Mouse (Mus musculus): ENCODE data around the gene Tbc1d2. TPM values are rescaled to one million over a fixed set of nuclear protein-coding genes. Genes with fewer than 3 reads are reported as not detected.
"Not testable (repeated sequence)": the region's sequence is repeated elsewhere in the genome, so short reads cannot be mapped to it uniquely, and the experiment has no call there.

The Tbc1d2 gene
- polyA plus RNA-seq, 1 experiment from 2014 or later = 0.74 TPM

DNA sequence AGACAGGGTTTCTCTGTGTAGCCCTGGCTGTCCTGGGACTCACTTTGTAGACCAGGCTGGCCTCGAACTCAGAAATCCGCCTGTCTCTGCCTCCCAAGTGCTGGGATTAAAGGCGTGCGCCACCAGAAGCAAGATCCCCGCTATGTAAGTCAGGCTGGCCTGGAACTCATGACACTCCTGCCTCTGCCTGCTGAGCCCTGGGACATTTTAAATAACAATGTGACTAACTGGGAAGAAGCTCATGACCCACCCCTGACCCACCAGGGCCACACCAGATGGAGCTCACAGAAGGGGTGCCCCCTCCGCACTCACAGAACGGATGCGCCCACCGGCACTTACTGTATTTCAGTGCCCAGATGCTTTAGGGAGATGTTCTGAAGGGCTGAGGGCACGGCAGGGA is 12.8 kb downstream of the Tbc1d2 start:
- 93% methylated on average over 10 of the region's 10 CpGs for WGBS
- H3K4me1 ChIP-seq; H3K27me3 ChIP-seq; ATAC-seq; H3K4me3 ChIP-seq; H3K4me2 ChIP-seq; H3K36me3 ChIP-seq (ENCODE audit: poor library complexity, severe bottlenecking); H3K27ac ChIP-seq; H3K9ac ChIP-seq; H3K9me3 ChIP-seq (replicated peaks): not testable (repeated sequence)

DNA sequence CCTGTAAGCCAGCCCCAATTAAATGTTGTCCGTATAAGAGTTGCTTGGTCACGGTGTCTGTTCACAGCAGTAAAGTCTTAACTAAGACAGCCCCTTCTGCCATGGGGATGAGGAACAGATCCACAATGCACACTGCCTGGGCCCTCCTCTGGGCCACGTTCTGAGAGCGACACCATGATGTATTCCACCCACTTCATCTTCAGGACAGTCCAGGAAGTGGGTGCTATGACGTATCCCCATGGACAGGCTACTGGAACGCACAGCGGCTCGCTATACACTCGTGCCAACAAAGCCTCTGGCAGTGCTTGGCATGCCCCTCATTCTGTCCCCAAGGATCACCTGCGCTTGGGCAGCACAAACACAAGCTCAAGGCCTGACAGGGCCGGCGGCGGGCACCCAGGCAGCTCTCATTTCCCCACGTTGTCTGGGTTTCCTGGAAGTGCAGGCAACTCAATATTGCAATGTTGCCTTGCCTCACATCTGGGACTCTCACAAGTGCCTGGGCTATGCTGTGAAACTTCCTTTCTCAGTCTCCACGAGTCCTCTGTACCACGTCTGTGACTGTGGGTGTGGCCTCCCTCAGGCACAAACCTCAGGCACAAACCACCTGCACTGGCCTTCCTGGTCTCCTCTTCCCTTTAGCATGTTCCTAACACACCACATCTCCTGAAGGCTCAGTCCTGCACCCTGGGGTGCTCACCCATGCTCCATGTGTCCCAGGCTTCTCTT is 14.1 kb downstream of the Tbc1d2 start:
- no peak for ATAC-seq
- peaks cover 7% of the 10 kb centered on the region; the same call in 1 of the 2 replicates for H3K27me3 ChIP-seq
- H3K4me1 ChIP-seq = no peaks in the 10 kb centered on the region
- no peak overlapping the region for H3K9ac ChIP-seq
- 89% methylated on average over 16 of the region's 16 CpGs for WGBS
- H3K4me3 ChIP-seq = no peak overlapping the region
- H3K4me2 ChIP-seq = no peak overlapping the region
- H3K27ac ChIP-seq = no peak overlapping the region
- H3K9me3 ChIP-seq (replicated peaks) = no peaks in the 10 kb centered on the region
- H3K36me3 ChIP-seq (ENCODE audit: poor library complexity, severe bottlenecking) = no peaks in the 10 kb centered on the region

DNA sequence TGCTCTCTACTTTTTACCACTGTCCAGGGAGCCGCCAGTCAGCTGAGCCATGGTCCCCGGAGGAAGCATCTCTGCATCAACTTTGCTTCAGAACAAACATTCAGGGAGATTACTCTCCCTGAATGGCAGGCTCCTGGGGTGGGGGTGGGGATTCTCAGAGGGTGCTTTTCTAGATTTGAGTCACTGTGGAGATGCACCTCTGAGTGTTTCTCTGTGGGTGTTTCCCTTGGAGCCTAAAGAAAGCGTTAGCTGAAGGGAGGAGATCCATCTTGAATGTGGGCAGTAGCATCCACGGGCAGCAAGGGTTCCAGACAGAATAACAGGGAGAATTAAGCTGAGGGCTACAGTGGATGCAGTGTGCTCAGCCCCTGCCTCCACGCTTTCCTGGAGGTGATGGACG is 15.1 kb downstream of the Tbc1d2 start:
- WGBS = 63% methylated on average over 6 of the region's 6 CpGs
- Histone ChIP-seq H3K27me3 (peaks cover 7% of the 10 kb centered on the region; the same call in 1 of the 2 replicates), H3K36me3 (ENCODE audit: poor library complexity, severe bottlenecking) (no peaks in the 10 kb centered on the region), H3K9ac (no peak overlapping the region), H3K4me1 (no peaks in the 10 kb centered on the region), H3K9me3 (replicated peaks) (no peaks in the 10 kb centered on the region), H3K4me2 (no peak overlapping the region), H3K27ac (no peak overlapping the region), H3K4me3 (no peak overlapping the region)
- ATAC-seq = no peak

DNA sequence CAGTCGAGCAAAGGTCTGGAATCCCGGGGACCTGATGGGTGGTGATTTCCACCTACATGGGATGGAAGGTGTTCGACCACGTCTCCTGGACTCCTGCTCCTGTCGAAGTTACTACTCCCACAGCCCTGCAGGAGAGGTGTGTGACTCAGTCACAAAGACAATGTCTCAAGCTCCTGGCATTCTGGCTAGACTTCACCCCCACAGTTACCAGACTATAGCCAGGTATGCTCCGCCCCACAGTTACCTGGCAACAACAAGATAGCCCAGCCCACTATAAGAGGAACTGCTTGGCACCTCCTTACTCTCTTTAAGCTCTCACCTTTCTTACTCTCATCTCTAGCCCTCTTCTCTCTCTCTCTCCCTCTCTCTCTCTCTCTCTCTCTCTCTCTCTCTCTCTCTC is 16.4 kb downstream of the Tbc1d2 start:
- not testable (repeated sequence) for H3K9me3 ChIP-seq (replicated peaks); H3K27ac ChIP-seq; H3K9ac ChIP-seq; H3K4me1 ChIP-seq; H3K36me3 ChIP-seq (ENCODE audit: poor library complexity, severe bottlenecking); H3K4me3 ChIP-seq; ATAC-seq; H3K27me3 ChIP-seq; H3K4me2 ChIP-seq
- WGBS = 76% methylated on average over 6 of the region's 6 CpGs

DNA sequence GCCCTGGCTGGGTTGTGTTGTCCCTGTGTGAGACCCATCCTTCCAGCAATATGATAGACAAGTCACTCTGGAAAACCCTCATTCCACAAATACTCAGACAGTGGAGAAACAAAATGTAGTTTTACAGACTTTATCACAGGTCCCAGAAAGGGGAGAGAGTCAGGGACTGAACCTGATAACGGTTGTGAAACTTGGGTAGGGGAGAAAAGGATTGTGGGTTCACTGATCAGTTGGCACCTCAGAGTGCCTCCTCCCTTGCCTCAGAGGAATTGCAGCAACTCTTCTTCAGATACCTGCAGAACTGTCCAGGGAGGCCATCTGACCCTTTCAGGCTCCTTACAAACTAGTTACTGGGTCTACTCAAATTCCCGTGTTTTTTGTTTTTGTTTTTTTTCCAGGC is 17.5 kb downstream of the Tbc1d2 start:
- 75% methylated on average over 2 of the region's 2 CpGs for WGBS
- no peak overlapping the region for H3K27ac ChIP-seq
- H3K4me1 ChIP-seq = 0 out of 2 replicates have a peak, but pooled peaks cover 7% of the 10 kb centered on the region
- no peak overlapping the region for H3K4me2 ChIP-seq
- no peak overlapping the region for H3K9ac ChIP-seq
- no peaks in the 10 kb centered on the region for H3K9me3 ChIP-seq (replicated peaks)
- no peak for ATAC-seq
- H3K4me3 ChIP-seq = no peak overlapping the region
- peaks cover 7% of the 10 kb centered on the region; the same call in 1 of the 2 replicates for H3K27me3 ChIP-seq
- no peaks in the 10 kb centered on the region for H3K36me3 ChIP-seq (ENCODE audit: poor library complexity, severe bottlenecking)

DNA sequence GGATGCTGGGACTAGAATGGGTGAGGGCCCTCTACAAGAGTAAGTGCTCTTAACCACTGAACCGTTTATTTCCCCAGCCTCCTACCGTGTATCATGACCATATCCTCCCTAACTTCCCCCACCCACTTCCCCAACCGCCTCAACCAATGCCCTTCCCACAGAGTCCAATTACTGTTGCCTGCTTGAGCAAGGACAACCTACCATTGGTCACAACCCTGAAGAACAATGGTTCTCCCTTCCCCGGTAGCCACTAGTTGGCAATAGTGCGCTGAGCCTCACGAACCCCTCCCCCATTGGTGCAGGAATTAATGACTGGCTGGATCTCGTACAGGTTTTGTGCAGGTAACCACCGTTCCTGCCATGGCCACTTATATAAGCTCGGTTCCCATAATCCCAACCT is 19.6 kb downstream of the Tbc1d2 start:
- no peaks in the 10 kb centered on the region for H3K36me3 ChIP-seq (ENCODE audit: poor library complexity, severe bottlenecking)
- 0 out of 2 replicates have a peak, but pooled peaks cover 10% of the 10 kb centered on the region for H3K4me1 ChIP-seq
- H3K9me3 ChIP-seq (replicated peaks) = no peaks in the 10 kb centered on the region
- 53% methylated on average over 9 of the region's 9 CpGs for WGBS
- no peak overlapping the region for H3K9ac ChIP-seq
- no peak overlapping the region for H3K27ac ChIP-seq
- H3K4me2 ChIP-seq = no peak overlapping the region
- peaks cover 7% of the 10 kb centered on the region; the same call in 1 of the 2 replicates for H3K27me3 ChIP-seq
- no peak for ATAC-seq
- H3K4me3 ChIP-seq = no peak overlapping the region

DNA sequence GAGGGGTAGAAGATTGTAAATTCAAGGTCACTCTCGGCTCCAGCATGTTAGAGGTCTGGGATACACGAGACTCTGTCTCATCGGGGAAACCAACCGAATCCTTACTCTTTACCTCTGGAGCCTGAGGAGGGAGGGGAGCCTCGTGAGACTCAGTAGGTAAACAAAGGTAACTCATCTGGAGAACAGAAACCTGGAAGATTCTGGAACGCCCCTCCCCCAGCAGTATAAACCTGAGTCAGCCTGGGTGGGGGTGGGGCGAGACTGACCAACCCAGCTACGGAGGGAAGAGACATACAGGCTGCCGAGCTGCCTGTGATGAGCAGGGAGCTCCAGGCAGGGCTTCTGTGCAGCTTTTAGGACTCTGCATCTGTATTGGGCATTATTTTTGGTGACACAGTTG is 21.1 kb downstream of the Tbc1d2 start:
- H3K4me1 ChIP-seq = peaks cover 17% of the 10 kb centered on the region; the same call in 1 of the 2 replicates
- no peak overlapping the region for H3K4me2 ChIP-seq
- 51% methylated on average over 9 of the region's 9 CpGs for WGBS
- H3K9ac ChIP-seq = no peak overlapping the region
- ATAC-seq = no peak
- no peak overlapping the region for H3K4me3 ChIP-seq
- no peaks in the 10 kb centered on the region for H3K27me3 ChIP-seq
- no peaks in the 10 kb centered on the region for H3K9me3 ChIP-seq (replicated peaks)
- H3K27ac ChIP-seq = no peak overlapping the region
- no peaks in the 10 kb centered on the region for H3K36me3 ChIP-seq (ENCODE audit: poor library complexity, severe bottlenecking)

DNA sequence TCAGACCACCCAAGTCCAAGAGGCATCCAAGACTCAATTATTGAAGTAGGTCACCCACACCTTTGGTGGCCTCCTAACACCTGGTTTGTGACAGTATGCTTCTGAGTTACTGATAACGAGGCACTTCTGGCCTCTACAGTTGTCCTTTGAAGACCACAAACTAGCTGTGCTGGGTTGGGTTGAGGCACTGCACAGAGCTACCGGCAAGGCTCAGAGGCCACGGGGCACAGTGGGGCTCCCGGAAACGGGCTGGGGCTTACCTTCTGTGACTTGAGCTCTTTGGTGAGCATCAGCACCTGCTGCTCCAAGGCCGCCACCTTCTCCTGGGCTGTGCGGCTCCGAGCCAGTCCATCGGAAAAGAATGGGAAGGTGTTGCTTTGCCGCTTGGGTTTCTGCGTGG is 21.9 kb downstream of the Tbc1d2 start:
- Histone ChIP-seq H3K9ac (no peak overlapping the region), H3K4me2 (no peak overlapping the region), H3K27me3 (no peaks in the 10 kb centered on the region), H3K27ac (no peak overlapping the region), H3K9me3 (replicated peaks) (no peaks in the 10 kb centered on the region), H3K4me1 (peaks cover 17% of the 10 kb centered on the region; the same call in 1 of the 2 replicates), H3K36me3 (ENCODE audit: poor library complexity, severe bottlenecking) (no peaks in the 10 kb centered on the region), H3K4me3 (no peak overlapping the region)
- WGBS = 72% methylated on average over 11 of the region's 11 CpGs
- ATAC-seq = no peak

DNA sequence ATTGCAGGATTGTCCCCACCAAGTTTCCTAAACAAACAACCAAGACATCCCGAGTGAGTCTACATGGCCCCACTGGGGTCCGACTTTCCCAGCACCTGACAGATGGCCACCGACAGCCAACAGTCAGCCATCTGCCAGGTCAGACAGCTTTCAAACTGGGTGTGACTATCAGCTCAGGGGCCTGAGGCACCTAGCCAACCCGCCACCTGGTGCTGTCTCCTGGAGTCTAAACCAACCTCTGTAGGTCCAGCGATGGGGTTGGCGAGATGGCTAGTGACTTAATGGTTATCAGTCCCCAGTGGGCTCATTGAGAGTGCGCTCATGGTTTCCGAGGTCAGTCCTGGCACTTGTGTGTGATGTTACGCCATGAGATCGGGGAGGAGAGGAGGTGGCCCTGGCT is 24.9 kb downstream of the Tbc1d2 start:
- Histone ChIP-seq H3K4me2 (no peak overlapping the region), H3K9me3 (replicated peaks) (no peaks in the 10 kb centered on the region), H3K27me3 (0 out of 2 replicates have a peak, but pooled peaks cover 8% of the 10 kb centered on the region), H3K36me3 (ENCODE audit: poor library complexity, severe bottlenecking) (no peaks in the 10 kb centered on the region), H3K4me3 (no peak overlapping the region), H3K27ac (no peak overlapping the region; the same call in 1 of the 2 replicates), H3K4me1 (peaks cover 23% of the 10 kb centered on the region), H3K9ac (no peak overlapping the region)
- WGBS = 82% methylated on average over 10 of the region's 10 CpGs
- ATAC-seq = peak; percentile 51; the same call in 1 of the 2 replicates

DNA sequence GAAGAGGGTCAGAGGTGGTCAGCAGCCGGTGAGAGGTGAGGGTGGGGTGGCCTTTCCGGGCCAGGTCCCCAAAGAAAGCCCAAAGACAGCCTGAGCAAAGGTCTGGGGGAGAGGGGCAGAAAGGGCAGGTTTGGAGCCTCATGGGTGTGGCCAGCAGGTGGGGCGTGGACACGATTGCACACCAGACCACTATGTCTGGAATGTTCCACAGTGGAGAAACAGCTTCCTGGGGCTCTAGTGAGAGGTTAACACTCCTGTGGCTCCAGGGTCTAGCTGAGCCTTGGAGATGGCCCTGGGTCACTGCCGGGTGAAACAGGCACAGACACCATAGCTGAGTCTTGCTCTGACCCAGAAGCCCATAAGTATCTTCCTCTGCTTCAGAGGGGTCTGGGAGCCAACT is 27.0 kb downstream of the Tbc1d2 start:
- Histone ChIP-seq H3K9me3 (replicated peaks) (no peaks in the 10 kb centered on the region), H3K4me3 (no peak overlapping the region), H3K36me3 (ENCODE audit: poor library complexity, severe bottlenecking) (no peaks in the 10 kb centered on the region), H3K27ac (no peak overlapping the region), H3K27me3 (0 out of 2 replicates have a peak, but pooled peaks cover 8% of the 10 kb centered on the region), H3K4me2 (no peak overlapping the region), H3K9ac (no peak overlapping the region), H3K4me1 (peaks cover 19% of the 10 kb centered on the region)
- 85% methylated on average over 5 of the region's 5 CpGs for WGBS
- ATAC-seq = no peak

DNA sequence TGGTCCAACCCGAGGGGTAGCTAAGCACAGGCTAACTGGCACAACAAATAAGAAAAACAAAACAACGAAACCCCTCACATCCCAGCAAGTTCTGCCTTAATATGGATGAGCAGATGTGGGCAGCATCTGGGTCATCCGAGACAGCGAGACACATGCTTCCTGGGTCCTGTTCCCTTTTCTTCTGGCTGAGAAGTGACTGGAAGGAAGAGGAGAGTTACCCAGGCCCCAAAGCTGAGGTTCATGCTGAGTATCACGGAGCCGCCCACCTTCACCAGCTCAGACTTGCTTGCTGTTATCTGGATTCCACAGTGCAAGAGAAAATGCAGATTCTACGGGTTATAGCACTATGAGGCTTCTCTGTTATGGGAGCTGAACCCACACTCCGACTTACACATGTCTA is 29.1 kb downstream of the Tbc1d2 start:
- Histone ChIP-seq H3K27me3 (0 out of 2 replicates have a peak, but pooled peaks cover 8% of the 10 kb centered on the region), H3K9me3 (replicated peaks) (no peaks in the 10 kb centered on the region), H3K4me3 (no peak overlapping the region), H3K4me1 (peaks cover 14% of the 10 kb centered on the region), H3K27ac (no peak overlapping the region), H3K36me3 (ENCODE audit: poor library complexity, severe bottlenecking) (no peaks in the 10 kb centered on the region), H3K4me2 (no peak overlapping the region), H3K9ac (no peak overlapping the region)
- whole genome bisulfite sequencing = 87% methylated on average over 8 of the region's 8 CpGs
- ATAC-seq = no peak

DNA sequence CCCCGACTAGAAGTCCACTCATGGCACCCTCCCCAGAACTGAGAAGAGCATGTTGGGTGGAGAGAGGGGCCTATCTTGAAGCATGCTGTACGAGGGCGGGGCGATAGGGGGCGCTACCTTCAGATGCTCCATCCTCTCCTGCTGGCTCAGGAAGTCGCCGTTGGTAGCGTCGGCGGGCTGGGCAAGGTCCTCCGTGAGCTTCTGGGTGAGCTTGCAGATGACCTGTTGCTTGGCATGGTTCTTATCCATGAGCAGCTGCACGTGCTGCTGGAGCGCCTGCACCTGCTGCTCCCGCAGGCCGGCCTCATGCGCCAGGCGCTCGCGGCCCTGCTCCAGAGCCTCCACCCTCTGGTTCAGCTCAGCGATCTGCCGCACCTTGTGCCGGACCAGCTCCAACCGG is 29.7 kb downstream of the Tbc1d2 start:
- peak overlapping the region; percentile 13; the same call in 1 of the 2 replicates for H3K4me3 ChIP-seq
- 10% methylated on average over 23 of the region's 23 CpGs for WGBS
- ATAC-seq = no peak
- peaks cover 14% of the 10 kb centered on the region for H3K4me1 ChIP-seq
- peak overlapping the region; percentile 43 for H3K4me2 ChIP-seq
- 0 out of 2 replicates have a peak, but pooled peaks cover 8% of the 10 kb centered on the region for H3K27me3 ChIP-seq
- H3K36me3 ChIP-seq (ENCODE audit: poor library complexity, severe bottlenecking) = no peaks in the 10 kb centered on the region
- H3K27ac ChIP-seq = no peak overlapping the region
- no peaks in the 10 kb centered on the region for H3K9me3 ChIP-seq (replicated peaks)
- H3K9ac ChIP-seq = no peak overlapping the region
